Mouse (Mus musculus): ENCODE data around the gene Slc25a44. TPM values are rescaled to one million over a fixed set of nuclear protein-coding genes. Genes with fewer than 3 reads are reported as not detected.

Gene Slc25a44
- 17.9 and 20.0 TPM in 2 replicates for polyA plus RNA-seq (2016; fragmentation: Nextera tagmentation; extraction: Ambion mirVana)

DNA sequence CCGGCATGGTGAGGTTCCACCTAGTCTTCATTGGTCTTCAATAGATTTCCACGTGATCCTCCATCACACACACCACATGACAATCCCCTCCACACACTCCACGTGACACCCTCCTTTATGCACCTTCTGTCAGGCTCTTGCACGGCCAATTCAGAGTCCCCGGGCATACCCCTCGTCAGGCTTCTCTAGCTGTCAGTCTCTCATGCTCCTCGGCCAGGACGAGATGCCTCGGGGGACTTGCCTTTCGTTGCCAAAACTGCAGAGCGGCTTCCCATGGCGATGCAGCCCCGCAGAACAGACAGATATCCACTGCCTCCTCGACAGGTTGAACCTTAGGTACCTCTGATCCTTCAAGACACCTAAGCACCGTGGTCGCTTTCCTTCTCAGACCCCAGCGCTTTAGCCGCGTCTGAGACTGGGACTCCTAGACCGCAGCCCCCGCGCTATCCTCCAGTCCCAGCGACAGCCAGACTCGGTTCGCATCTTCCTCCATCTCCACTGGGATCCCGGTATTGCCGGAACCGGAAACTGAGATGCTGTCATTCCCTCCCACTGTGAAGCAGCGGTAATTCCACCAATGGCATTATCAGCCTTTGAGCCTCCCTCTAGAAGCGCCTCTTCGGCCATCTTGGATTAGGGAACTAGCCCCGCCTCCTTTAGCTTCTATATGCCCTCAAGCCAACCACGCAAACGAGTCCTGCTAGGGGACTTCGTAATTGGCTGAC lies at the start of gene Slc25a44:
Gene Slc25a44 (minus strand): TSS at position 535 of the 725 bp plus-strand sequence.
- Histone ChIP-seq H3K27me3 (ENCODE audit: poor library complexity, severe bottlenecking) (no peaks in the 10 kb centered on the region), H3K27ac (peak within 1 kb of the TSS; percentile 80), H3K9me3 (no peaks in the 10 kb centered on the region), H3K36me3 (replicated peaks) (peaks cover 23% of the 10 kb centered on the region), H3K4me1 (peaks cover 33% of the 10 kb centered on the region), H3K4me3 (peak within 1 kb of the TSS; percentile 88)
- peak; percentile 93 for DNase-seq (ENCODE audit: extremely low spot score, low spot score)
- 2% methylated on average over 35 of the region's 35 CpGs for WGBS

DNA sequence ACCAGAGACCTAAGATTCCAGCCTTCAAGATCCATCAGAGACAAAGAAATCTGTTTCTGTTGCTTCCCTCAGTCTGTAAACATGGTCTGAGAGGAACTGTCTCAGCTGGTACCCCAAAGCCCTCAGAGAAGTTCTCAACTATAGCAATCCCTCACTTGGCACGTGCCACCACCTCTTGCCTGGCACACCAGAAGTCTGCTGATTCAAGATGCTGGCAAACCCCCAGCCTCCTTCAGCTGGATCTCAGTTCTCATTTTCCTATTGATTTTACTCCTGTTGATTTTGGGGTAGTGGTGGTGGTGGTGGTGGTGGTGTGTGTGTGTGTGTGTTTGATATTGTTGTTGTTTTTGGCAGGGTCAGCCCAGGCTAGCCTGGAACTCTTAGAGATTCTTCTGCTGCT lies 48.6 kb upstream of the Slc25a44 start:
- no peak for DNase-seq (ENCODE audit: extremely low spot score, low spot score)
- H3K4me1 ChIP-seq, result peaks cover 16% of the 10 kb centered on the region
- no peaks in the 10 kb centered on the region for H3K36me3 ChIP-seq (replicated peaks)
- WGBS, result 100% methylated on average over 1 of the region's 1 CpGs
- no peak overlapping the region for H3K4me3 ChIP-seq
- H3K27me3 ChIP-seq (ENCODE audit: poor library complexity, severe bottlenecking), result no peaks in the 10 kb centered on the region
- H3K27ac ChIP-seq, result 0 out of 2 replicates have a peak overlapping the region, but pooled peaks have one; percentile 4
- no peaks in the 10 kb centered on the region; the same call in 1 of the 2 replicates for H3K9me3 ChIP-seq

DNA sequence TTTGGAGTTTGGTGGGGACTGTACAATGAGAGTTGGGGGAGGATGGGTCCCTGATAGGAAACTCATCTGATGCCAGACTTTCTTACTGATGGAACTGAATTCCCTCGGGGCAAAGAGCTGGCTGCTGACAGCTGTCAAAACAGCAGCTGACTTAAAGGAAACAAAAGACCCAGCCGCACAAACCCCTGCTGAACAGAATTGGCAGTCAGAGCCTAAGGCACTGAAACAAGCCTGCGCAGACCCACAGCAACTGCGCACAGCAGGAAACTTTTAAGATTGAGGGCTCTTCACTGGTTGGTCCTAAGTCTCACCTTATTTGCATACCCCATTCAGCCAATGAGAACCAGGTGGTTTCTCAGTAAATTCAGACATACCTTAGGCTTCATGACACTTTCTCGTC lies 48.1 kb upstream of the Slc25a44 start:
- no peak for DNase-seq (ENCODE audit: extremely low spot score, low spot score)
- Histone ChIP-seq H3K9me3 (no peaks in the 10 kb centered on the region; the same call in 1 of the 2 replicates), H3K4me1 (peaks cover 16% of the 10 kb centered on the region), H3K27ac (0 out of 2 replicates have a peak overlapping the region, but pooled peaks have one; percentile 4), H3K36me3 (replicated peaks) (no peaks in the 10 kb centered on the region), H3K27me3 (ENCODE audit: poor library complexity, severe bottlenecking) (no peaks in the 10 kb centered on the region), H3K4me3 (no peak overlapping the region)
- WGBS, result 33% methylated on average over 5 of the region's 5 CpGs

DNA sequence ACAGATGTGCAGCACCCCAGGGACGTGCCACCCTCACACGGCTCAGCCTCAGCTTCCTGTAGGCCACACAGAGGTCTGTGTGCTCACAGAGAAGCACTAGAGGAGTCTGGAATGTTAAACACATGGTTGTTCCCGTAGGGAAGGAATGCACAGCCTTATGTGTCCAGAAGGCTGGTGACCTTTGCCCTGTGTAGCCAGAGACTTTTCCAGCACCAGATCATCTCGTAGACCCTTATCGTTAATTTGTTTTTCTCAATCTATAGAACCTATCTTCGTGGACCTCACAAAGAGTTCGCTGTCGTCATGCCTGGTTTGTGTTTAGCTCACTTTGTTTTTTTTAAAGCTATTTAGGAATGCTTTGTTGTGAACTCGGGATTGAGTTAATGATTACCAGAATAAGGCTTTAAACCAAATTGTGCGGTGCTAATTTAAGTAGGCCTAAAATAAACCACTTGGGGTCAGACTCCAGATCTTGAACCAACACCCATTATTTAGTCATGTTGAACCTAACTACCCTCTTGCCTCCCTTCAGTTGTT lies 46.1 kb upstream of the Slc25a44 start:
- Histone ChIP-seq H3K9me3 (no peaks in the 10 kb centered on the region; the same call in 1 of the 2 replicates), H3K4me3 (no peak overlapping the region), H3K4me1 (peaks cover 16% of the 10 kb centered on the region), H3K27me3 (ENCODE audit: poor library complexity, severe bottlenecking) (no peaks in the 10 kb centered on the region), H3K36me3 (replicated peaks) (no peaks in the 10 kb centered on the region), H3K27ac (no peak overlapping the region)
- WGBS, result 61% methylated on average over 10 of the region's 10 CpGs
- DNase-seq (ENCODE audit: extremely low spot score, low spot score), result no peak

DNA sequence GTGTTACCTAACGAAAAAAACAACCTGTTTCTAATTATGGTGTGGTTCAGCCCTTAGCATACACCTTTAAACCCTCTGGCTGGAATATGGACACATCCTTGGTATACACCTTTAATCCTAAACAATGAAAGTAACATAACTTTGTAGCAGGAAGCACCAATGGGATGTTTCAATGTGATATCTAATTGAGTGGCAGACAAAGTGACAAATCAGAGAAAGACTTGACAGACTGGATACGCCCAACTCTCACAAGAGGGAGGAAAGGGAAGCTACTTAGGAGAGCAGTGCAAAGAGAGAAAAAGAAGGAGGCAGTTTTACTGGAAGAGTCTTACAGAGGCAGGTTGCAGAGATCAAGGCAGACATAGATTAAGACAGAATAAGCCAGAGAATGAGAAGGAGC lies 44.5 kb upstream of the Slc25a44 start:
- peaks cover 16% of the 10 kb centered on the region for H3K4me1 ChIP-seq
- WGBS, result 81% methylated on average over 2 of the region's 2 CpGs
- H3K36me3 ChIP-seq (replicated peaks), result no peaks in the 10 kb centered on the region
- no peak overlapping the region for H3K27ac ChIP-seq
- H3K27me3 ChIP-seq (ENCODE audit: poor library complexity, severe bottlenecking), result no peaks in the 10 kb centered on the region
- H3K4me3 ChIP-seq, result no peak overlapping the region
- DNase-seq (ENCODE audit: extremely low spot score, low spot score), result no peak
- no peaks in the 10 kb centered on the region; the same call in 1 of the 2 replicates for H3K9me3 ChIP-seq

DNA sequence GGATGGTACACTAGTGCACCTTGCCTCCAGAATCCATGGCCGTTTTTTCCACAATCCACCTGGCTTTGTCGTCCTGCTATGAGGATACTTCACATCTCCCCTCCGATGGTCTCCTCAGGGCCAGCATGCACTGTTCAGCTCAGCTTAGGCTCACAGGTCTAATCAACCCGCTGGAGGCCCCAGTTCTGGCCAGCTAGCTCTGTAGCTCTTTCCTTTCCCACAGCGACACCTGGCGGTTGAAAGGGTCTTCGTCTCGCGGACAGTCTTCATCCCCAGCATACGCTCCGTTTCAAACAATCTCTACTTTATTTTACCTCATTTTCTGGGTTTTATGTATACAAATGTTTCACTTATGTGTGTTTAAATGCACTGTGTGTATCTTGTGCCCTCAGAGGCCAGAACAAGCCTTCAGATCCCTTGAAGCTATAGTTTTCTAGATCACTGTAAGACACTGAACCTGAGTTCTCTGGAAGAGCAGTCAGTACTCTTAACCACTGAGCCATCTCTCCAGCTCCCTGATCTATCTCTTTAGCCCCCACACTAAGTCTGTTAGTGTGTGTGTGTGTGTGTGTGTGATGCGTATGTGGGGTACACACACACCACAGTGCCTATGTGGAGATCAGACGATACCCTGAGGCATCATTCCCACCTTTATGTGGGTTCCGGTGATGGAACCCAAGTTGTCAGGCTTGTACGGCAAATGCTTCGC lies 42.3 kb upstream of the Slc25a44 start:
- peaks cover 5% of the 10 kb centered on the region for H3K4me1 ChIP-seq
- no peaks in the 10 kb centered on the region; the same call in 1 of the 2 replicates for H3K9me3 ChIP-seq
- H3K36me3 ChIP-seq (replicated peaks), result no peaks in the 10 kb centered on the region
- no peaks in the 10 kb centered on the region for H3K27me3 ChIP-seq (ENCODE audit: poor library complexity, severe bottlenecking)
- H3K27ac ChIP-seq, result no peak overlapping the region
- no peak overlapping the region for H3K4me3 ChIP-seq
- 29% methylated on average over 16 of the region's 16 CpGs for WGBS
- peak; percentile 92 for DNase-seq (ENCODE audit: extremely low spot score, low spot score)

DNA sequence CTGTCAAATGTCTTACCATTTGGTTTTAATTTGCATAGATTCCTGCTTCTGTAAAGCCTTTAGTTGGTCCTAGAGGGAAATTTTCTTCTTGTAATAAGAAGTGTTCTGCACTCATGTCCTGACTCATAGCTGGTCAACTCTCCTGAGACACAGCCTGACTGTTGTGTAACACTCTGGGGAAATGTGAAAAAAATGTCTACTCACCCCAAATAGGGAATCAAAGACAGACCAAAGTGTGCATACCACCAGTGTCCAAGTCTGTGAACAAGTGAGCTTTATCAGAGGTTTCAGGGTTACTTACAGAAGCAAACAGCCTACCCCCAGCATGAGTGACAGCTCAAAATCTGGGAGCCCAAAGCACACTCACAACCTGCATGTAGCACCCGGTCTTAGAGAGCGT lies 40.2 kb upstream of the Slc25a44 start:
- Histone ChIP-seq H3K27me3 (ENCODE audit: poor library complexity, severe bottlenecking) (peaks cover 19% of the 10 kb centered on the region), H3K27ac (no peak overlapping the region), H3K36me3 (replicated peaks) (no peaks in the 10 kb centered on the region), H3K4me1 (peaks cover 19% of the 10 kb centered on the region), H3K4me3 (no peak overlapping the region), H3K9me3 (no peaks in the 10 kb centered on the region; the same call in 1 of the 2 replicates)
- DNase-seq (ENCODE audit: extremely low spot score, low spot score), result no peak
- WGBS, result 86% methylated on average over 2 of the region's 2 CpGs

DNA sequence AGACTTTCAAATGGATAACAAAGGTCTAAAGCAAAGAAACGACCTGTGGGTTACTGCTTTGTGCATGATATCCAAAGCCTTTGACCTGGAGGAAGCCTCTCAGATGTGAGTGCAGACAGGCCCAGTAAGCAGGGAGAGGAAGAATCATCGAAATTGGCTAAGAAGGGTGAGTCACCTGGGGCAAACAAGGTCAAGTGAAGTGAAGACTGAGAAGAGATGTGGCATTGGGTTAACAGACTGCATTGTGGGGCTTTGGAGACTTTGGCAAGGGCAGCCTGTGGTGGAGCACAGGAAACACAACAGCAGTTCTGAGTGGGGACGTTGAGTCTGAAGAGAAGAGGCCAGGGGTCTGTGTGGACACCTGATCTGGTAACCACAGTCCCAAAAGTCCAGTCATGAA lies 39.5 kb upstream of the Slc25a44 start:
- 58% methylated on average over 3 of the region's 3 CpGs for WGBS

DNA sequence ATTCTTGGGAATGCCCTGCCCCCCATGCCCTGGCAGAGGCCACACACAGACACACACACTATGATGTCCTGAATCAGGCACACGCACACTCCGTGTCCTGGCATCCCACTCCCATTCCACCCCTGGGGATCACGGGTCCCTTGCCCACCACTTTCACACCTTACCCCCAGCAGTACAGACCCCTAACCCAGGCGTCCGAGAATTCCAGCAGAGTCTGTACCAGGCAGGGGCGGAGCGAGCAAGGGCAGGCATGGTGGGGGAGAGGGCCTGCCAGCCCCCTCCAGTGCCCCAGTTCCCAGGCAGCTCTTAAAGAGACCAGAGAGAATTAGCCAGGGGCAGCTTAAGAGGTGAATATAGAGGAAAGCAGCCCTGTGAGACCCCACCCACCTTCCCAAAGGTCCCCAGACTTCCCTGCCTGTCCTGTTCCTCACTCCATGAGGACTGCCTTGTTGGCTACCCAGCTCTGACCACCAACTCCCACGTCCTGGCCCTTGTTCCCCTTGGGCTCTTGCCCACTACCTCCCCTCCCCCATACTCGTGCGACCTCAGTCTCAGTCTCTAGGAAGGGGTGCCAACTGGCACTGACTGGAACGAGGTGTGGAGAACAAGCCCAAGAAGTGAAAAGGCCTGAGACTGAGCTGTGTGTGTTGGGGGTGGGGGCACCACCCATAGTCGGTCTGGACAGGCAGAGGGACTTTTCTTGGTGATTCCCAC lies 36.2 kb upstream of the Slc25a44 start, which contains the start of gene Sema4a:
Gene Sema4a (minus strand): TSS at position 200 of the 714 bp plus-strand sequence.
- WGBS, result 51% methylated on average over 12 of the region's 12 CpGs
- peaks cover 46% of the 10 kb centered on the region for H3K4me1 ChIP-seq
- H3K9me3 ChIP-seq, result no peaks in the 10 kb centered on the region
- DNase-seq (ENCODE audit: extremely low spot score, low spot score), result no peak
- H3K36me3 ChIP-seq (replicated peaks), result no peaks in the 10 kb centered on the region
- no peak within 1 kb of the TSS for H3K4me3 ChIP-seq
- peak within 1 kb of the TSS; percentile 30; the same call in 1 of the 2 replicates for H3K27ac ChIP-seq
- peaks cover 57% of the 10 kb centered on the region for H3K27me3 ChIP-seq (ENCODE audit: poor library complexity, severe bottlenecking)

More for the DNA sequence above, 39.5 kb upstream of the Slc25a44 start:
- Histone ChIP-seq H3K36me3 (replicated peaks) (no peaks in the 10 kb centered on the region), H3K27me3 (ENCODE audit: poor library complexity, severe bottlenecking) (peaks cover 26% of the 10 kb centered on the region), H3K27ac (no peak overlapping the region), H3K4me1 (peaks cover 23% of the 10 kb centered on the region), H3K9me3 (no peaks in the 10 kb centered on the region), H3K4me3 (no peak overlapping the region)
- no peak for DNase-seq (ENCODE audit: extremely low spot score, low spot score)

DNA sequence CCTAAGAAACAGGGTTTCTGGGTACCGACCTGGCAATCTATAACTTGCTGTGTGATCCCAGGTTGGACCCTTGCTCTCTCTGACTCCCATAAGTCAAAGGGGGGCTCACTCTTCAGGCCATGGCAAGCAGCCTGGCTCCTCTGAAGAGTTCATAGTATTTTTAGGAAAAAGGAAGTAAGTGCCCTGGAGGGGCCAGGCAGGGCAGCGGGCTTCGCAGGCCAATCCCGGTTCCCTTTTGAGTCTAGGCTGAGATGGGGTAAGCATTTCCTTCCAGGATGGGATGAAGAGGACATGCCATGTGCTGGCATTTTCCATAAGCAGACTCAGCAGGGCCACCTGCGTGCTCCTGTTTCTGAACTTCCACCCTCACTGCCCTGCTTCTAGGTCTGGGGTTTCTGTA lies 35.1 kb upstream of the Slc25a44 start:
- Histone ChIP-seq H3K9me3 (no peaks in the 10 kb centered on the region), H3K4me3 (no peak overlapping the region), H3K4me1 (peaks cover 54% of the 10 kb centered on the region), H3K36me3 (replicated peaks) (no peaks in the 10 kb centered on the region), H3K27me3 (ENCODE audit: poor library complexity, severe bottlenecking) (peaks cover 57% of the 10 kb centered on the region), H3K27ac (0 out of 2 replicates have a peak overlapping the region, but pooled peaks have one; percentile 30)
- DNase-seq (ENCODE audit: extremely low spot score, low spot score), result no peak
- WGBS, result 82% methylated on average over 5 of the region's 5 CpGs

DNA sequence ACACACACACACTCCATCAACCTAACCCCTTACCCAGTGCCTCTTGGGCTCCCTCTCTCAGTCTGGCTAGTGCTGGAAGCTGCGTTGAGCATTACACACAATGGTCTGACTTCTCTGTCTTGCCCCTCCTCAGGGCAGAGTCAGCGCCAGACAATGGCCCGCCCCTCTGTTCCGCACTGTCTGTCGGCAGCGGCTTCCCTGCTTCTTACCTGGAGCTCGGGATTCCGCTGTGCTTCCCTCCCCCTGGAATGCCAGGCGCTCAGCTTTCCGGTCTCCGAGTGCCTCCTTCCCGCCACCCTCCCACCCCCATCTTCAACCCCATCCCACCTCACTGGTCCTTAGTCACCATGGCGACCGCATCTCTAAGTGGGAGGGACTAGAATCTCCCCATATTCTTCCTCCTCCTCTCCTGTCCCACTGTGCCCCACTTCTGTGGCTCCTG lies 33.9 kb upstream of the Slc25a44 start:
- 2% methylated on average over 14 of the region's 14 CpGs for WGBS
- H3K9me3 ChIP-seq, result no peaks in the 10 kb centered on the region
- peak; percentile 35 for DNase-seq (ENCODE audit: extremely low spot score, low spot score)
- H3K27ac ChIP-seq, result peak overlapping the region; percentile 77
- H3K36me3 ChIP-seq (replicated peaks), result no peaks in the 10 kb centered on the region
- peaks cover 54% of the 10 kb centered on the region for H3K4me1 ChIP-seq
- peaks cover 63% of the 10 kb centered on the region for H3K27me3 ChIP-seq (ENCODE audit: poor library complexity, severe bottlenecking)
- peak overlapping the region; percentile 53 for H3K4me3 ChIP-seq
